Mouse (Mus musculus) cerebellum, adult 11 months (tissue): Measurements from ENCODE around the gene Cdrt4.

Experiments used
- DNase-seq: peaks from one replicate; pipeline ENCODE4 v3.0.0; 2022

Gene Cdrt4

DNA sequence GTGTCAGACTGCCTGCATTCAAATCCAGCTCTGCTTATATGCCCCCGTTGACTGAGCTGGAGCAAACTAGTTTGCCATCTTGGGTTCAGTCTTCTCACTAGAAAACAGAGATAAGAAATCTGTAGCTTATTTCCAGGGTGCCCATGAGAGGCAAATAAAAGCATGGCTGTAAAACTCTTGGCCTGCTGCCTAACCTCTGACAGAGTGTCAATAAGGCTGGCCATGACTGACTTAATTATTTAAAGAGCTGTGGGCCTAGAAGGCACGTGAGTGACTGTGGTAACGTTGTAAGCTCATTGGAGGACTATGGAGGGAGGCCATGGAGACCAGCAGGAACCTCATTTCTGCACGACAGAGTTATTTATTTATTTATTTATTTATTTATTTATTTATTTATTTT is 5.5 kb upstream of the Cdrt4 start:
- DNase-seq, result no peak

DNA sequence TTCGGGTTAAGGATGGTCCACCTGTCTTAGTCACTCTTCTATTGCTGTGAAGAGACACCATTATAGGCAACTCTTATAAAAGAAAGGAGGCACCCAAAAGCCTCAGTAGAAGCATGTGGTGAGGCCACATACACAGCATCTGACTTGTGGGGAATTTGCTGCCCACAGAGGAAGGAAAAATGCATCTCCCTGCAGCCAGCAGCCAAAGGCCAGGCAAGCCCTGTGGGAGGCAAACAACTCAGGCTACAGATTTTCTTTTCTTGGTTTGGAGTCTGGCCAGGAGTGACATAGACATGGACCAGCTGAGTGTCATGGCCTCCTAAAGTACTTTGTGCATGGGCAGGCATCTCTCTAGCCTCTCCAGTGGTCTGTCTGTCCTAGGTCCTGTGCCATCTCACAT is 1.4 kb upstream of the Cdrt4 start:
- DNase-seq, result no peak

DNA sequence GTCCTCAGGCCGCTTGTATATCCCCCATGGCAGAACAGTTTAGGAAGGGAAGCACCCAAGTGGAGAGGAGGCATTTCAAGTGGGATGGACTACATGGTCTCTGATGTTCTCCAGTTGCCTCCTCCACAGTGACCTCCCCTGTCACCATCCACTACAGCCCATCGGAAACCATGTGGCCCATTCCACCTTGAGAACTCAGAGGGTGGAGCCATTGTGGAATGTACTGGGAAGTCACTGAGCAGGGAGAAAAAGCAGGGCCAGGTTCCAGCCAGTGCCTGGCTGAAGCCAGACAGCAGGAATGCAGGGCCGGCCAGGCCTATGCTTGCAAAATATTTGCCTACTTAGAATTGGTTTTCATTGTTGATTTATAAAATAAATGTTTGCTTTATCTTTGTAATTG is 3.8 kb downstream of the Cdrt4 start:
- no peak for DNase-seq

DNA sequence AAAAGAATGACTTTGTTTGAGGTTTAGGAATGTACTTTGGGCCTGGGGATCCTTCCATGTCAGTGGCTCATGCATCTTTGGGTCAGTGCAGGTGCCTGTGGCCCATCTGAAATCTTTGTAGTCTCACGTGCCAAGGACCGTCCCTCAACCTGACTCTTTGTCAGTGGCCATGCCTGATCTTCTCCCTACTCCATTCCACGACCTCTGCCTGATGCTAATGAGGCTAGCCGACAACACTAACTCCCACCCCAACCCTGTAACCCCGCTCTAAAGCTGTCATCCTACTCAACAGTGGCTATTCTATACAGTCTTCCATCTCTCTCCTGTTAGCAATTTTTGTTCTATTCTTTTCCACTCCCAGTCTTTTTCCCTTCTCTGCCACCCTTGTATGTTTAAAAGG is 4.2 kb downstream of the Cdrt4 start:
- DNase-seq, result no peak

DNA sequence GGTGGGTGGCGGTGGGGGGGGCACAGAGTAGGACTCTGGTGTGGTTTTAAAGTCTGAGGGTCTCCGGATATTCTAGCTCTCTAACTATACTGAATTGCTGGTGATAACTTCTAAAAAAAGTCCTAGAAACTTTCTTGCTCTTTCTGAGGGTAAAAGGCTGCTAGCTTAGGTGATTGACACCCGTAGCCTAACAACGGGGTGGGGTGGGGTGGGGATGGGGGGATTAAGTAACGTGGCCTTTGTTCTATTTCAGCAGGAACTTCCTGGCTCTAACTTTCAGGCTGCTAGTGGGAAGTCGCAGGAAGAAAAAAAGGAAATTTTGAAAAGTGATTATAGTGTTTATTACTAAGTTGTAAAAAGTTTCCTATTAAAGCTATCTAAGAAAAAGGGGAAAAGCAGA is 4.8 kb downstream of the Cdrt4 start:
- no peak for DNase-seq

DNA sequence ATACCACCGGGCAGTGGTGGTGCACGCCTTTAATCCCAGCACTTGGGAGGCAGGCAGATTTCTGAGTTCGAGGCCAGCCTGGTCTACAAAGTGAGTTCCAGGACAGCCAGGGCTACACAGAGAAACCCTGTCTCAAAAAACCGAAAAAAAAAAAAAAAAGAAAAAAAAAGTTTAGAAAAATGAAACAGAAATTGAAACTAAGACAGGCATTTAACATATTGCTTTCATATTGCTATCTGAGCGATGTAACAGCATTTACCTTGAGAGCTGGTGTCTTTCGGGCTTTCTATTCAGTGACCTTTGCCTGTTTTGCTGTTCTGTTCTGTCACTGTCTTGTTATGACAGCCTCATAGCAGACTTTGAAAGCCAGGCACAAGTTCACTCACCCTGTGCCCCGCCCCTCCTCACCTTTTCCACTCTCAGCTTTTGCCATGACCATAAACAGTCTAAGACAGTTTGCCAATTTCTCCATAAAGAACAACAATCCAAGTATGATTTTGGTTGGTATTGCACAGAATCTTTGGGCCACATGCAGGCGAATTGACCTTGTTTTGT is 6.7 kb downstream of the Cdrt4 start:
- no peak for DNase-seq

DNA sequence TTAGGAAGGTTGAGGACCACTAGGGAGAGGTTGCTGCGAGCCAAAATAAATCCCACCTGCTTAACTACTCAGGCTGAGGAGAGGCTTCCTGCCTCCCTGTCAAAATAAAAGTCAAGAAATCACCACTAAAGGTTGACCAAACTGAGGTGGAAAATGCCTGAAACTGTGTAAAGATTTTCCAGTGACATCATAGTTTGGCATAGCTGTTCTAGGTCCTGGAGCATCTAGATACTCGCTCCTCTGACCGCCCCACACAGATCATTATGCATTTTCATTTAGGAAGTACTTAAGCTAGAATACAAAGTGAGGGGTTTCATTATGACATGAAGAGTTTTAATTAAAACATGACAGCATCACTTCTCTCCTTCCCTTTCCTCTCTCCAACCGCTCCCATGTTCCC is 12.3 kb downstream of the Cdrt4 start:
- DNase-seq, result no peak

DNA sequence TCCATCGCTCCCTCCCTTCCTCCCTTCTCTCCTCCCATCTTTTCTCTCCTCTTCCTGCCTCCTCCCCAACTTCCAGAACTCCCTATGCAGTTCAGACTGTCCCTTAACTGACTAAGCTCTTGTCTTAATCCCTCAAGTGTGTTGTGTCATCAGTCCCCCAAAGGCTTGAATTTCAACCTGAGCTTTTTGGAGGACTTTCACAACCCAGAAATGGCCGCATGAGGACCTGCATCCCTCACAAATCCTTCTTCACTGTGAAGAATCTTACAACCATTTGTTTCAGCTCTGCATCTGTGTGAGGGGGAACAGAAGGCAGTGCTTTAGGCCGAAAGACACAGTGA is 15.4 kb downstream of the Cdrt4 start:
- DNase-seq, result no peak

DNA sequence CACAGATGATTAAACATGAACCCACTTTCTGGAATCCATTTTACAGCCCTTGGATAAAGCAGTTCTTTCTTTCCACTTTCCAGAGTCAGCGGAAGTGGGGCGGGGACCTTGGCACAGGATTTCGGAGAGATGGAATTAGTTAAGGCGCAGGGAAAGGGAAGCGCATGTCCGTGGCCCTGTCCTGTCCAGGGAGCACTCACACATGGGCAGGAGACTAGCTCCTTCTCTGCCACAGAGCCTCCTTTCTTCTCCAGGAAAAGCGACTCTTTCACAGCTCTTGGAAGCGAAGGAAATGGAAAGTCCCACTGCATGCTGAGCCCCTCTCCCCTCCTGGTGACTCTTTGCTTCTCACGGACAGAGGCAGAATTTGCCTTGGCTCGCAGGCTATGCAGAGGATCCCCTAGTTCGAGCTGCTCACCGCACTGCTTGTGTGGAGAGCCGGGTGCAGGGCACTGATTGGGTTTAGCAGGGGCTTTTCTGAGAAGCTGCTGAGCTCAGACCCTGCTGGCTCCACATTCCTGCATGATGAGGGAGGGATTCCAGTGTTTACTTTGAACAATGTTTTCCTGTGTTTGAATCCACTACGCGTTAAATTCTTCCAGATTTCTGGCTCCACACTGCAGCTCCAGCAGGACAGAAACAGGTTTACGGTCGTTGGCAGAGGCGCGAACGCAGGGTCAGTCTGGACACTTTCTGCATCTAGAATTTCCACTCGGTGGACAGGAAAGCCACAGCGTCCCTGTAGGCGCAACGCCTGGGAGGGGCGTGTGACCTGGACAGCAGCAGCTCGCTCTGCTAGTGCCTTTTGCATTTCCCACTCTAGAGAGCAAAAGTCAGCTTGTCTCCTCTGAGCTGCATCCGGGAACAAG is 16.0 kb downstream of the Cdrt4 start:
- no peak for DNase-seq

DNA sequence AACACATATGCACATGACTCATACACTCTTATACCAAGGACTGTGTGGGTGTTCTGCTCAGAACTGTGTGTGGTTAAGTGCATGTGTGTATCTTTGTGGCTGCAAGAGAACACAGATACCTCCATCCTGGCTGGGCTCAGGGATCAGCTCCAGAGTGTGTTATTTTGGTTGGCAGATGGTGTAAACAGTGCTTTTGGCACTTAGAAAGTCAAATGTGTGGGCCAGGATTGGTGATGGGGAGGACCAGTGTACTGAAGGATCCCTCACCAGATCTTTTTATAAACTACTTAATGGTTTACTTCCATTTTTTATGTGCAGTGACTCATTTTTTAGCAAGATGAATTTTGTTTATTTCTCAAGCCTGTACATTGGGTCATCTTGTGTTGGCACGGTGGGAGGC is 26.2 kb downstream of the Cdrt4 start:
- no peak for DNase-seq

DNA sequence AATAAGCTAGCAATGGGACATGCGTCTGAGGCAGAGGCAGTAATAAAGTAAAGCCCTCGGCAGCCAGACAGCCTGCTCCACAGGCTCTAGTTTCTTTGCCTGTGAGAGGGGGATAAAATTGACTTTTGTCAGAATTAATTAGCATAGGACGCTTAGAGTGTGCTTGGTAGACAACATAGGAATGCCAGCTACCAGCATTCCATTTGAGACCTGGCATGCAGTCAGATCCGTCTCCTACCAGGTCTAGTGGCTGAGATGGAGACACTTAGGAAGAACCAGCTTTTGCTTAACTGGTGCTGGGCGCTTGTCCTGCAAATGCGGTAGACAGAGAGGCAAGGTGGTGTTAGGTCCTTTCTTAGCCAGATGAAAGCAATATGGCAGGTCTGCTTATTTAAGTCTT is 27.9 kb downstream of the Cdrt4 start:
- DNase-seq, result no peak

DNA sequence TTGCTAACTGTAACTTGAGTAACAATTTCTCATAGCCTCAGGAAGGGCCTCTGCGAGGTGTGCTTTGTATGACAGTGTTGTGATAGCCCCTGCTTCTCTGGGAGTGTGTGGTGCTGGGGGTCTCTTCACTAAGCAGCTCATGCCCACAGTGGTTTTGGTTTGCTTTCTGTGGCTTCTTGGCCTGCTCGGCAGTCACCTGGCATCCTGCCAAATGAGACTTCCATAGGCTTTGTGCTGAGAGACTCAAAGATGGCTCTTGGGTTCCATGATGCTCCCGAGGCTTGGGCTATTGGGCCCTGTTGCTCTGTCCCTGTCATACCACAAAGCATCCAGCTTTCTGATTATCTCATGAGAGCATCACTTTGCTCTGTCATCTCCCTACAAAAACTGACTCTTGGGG is 30.7 kb downstream of the Cdrt4 start:
- no peak for DNase-seq

DNA sequence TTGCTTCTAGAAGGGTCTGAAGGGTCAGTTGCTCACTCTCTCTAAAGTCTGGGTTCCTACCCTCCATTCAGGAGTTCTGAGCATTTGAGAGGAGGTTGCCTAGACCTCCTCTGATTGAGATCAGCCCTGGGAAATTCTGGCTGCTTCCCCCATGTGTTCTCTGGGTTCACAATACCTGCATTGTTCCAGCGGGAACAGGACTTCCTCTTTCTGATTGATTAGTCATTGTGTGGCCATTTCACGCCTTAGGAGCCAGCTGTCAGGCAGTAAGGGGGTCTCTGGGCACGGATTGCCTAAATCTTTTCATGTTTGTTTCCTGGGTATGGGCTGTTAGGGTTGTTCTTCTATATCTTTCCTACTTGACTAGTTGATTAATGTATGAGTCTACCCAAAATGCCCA is 32.8 kb downstream of the Cdrt4 start:
- no peak for DNase-seq

DNA sequence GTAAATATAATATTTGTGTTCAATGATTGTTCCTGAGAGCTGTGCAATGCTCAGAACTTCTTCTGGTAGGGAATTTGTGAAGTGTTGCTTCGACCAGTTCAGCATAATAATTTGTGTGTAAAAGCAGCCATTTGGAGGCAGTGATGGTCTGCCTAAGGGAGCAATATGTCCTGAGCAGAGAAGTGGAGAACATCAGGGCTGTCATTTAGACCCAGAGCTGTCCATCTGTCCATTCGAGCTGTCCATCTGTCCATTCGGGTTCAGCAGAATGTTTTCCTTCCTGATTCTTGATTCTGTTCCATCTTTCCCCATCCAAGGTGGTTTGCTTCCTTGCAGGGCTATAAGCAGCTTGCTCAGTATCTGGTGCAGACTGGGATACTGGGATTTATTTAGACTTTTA is 33.4 kb downstream of the Cdrt4 start:
- DNase-seq, result peak; percentile 13

DNA sequence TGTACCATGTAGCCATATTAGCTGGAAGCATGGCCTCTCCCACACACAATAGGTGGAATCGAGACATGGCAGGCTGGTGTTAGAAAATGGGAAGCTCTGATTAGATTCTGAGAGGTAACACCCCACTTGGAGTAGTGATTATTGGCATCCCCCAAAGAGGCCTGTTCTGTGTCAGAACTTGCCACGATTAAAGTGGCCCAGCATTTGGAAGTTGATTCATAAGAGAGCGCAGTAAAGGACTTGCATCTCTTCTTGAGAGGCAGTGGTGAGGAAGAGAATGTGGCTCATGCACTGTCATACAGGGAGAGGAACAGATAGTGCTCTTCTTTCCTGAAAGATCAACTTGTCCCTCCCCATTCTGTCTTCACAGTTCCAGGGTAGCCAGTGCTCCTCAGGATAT is 34.1 kb downstream of the Cdrt4 start:
- DNase-seq, result no peak

DNA sequence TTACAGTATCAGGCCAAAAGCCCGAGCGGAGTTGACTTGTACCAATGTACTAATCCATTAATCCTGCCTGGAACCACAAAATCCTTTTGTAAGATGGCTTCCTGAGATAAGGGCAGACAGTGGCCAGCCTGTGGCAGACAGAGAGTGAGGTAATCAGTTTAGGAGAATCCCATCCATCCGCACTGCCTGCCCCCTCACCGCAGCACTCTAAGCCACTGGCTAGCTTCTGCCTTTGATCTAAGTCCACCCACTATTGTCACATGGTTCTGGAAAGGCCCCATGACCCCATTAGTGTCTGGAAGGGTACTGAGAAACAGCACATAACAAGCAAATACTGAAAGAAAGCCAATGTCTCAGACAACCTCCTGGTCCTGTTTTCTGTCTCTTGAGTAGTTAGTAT is 35.6 kb downstream of the Cdrt4 start:
- no peak for DNase-seq

DNA sequence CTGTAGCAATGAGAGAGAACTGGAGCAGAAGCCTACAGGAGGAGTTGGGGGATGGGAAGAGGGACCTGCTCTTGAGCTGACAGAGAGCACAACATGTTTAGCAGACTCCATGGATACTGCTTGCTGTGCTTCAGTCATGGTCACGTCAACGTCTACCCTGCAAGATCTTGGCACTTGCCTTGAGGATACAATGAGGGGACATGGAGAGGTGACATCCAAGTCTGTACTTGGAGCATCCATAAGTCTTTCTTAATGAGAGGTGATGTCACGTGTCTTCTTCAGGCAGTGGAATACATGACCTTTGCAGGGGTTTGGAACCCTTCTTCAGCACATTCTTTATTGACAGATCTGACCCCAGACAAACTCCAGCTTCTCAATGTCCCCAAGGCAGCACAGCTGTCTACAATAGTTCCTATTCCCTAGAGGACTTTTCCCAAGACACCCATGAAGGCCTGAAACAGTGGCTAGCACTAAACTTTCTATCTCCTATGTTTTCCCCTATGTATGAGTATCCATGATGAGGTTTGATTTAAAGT is 39.2 kb downstream of the Cdrt4 start:
- no peak for DNase-seq

DNA sequence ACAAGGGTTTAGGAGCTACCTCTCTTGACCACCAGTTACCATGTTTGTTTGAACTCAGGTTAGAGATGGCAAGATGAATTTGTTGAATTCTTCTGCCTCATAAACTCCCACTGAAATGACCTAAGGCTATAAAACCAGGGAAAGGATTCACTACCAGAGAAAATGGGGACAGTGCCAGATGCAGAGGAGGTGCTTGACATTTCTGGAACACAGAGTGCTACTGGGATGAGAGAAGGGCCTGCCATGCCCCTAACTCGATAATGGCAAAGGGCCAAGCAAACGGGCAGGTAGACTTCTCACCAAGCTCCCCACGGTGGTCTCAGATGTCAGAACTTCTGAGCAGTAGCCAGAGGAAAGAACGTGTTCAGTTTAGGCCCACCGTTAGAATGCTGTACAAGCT is 39.8 kb downstream of the Cdrt4 start:
- DNase-seq, result no peak

DNA sequence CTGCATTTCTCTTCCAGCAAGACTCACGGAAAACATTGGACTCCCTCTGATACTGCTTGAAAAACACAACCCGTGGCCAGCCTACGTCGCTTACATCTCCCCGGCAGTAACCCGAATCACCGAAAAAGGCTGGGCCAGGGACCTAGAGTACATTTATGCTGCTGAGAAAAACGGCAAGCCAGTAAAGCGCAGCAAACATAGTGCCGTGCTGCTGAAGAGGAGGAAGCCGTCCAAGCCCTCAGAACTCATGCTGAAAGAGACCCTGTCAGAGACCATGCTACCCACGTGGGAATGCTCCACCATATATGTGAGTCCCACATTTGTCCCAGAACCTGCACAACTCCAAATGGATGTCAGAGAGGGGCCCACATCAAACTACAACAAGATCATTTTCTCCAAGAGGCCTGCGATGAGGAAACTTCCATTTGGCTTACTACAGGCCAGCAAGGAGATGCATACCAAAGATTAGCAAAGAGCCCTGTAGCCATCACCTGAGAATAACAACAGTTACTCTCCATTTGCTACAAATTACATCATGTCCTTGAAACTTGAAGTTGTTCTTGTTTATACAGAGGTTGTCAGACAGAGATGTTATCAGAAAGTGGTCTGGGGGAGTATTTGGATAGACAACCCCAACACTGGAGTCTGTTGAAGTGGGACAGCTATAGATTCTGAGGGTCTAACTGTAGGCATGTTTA is 41.7 kb downstream of the Cdrt4 start:
- DNase-seq, result no peak

DNA sequence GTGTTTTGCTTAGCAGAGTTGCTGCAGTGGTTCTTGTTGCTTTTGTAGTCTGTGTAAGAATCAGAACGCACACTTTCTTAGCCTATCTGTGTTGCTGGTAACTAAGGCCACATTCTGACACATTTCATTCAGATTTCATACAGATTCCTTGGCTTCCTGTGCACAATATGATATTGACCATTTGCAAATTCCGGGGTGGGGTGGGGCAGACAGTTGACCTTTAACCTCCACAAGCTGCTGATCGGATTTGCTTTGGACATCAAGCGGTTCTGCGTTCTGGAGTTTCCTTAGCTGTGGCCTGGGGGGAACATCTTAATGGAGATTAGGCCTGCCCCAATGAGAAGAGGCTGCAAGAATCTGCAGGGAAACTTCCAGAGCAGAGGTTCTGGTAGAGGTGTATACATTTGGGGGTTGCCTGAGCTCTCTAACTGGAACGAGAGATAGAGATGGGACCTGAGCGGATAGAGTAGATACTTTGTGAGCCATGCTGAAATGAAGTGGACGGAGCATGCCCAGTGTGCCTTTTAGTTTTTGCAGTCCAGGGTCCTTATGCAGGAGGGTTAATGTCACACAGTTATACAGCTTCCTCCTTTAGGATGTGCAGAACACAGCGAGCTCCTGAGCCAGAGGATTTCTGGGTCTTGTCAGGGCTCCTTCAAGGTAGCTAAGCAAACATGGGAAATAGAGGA is 44.2 kb downstream of the Cdrt4 start:
- no peak for DNase-seq

DNA sequence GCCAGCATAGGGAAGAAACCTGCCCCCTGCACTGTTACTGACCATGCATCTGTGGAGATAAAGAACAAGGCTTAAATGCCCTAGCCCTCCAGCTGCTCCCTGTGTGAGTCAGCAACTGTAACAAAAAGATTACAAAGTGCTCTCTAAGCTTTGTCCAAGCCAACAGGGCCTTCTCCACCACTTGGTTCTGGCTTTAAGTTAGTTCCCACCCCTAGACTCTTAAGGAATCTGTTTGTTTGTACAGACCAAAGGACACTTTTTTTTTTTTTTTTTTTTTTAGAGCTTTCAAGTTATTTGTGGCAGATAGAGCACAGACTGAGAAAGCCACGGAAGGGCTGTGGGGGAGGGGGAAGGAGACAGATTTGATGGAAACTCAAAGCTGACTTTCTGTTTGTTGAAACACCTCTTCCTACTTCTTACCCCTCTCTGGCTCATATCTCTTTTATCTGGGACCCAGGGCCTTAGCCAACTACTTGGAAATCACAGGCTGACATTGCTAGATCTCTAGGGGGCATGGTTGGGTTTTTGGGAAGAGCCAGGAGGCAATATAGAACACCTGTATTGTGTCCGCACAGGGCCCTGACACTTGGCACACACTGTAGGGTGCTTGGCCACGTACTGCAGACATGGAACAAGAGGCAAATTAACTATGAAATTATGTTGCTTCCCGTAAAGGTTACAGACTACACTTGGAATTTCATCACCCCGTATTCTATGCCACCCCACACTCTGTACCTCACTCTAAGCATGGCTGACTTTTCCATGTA is 44.9 kb downstream of the Cdrt4 start:
- DNase-seq, result no peak

DNA sequence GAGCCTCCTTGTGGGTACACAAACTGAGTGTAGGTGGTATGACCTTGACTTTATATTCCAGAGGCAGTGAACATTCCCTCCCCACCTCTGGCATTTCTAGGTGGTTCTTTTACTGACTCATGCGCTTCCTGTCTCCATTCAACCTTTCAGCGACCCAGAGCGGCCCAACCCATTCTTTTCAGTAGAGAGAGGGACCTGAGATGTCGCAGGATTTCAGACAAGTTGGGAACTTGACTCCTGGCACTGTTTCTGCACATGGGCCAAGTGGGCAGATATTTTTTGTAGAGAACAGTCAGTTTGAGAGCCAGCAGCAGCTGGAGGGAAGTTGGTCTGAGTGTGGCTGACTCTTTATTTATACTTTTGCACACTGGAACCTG is 45.5 kb downstream of the Cdrt4 start:
- no peak for DNase-seq
